Mouse (Mus musculus) thymus, postnatal 36 days (tissue): ENCODE data around the gene Slc35b1.

ENCODE experiments used
- DNase-seq, 2 experiments: peaks; one replicate each; pipeline ENCODE4 v3.0.0; 2022; ENCODE audit warnings: mixed read lengths in 2 of 2

The Slc35b1 gene

DNA sequence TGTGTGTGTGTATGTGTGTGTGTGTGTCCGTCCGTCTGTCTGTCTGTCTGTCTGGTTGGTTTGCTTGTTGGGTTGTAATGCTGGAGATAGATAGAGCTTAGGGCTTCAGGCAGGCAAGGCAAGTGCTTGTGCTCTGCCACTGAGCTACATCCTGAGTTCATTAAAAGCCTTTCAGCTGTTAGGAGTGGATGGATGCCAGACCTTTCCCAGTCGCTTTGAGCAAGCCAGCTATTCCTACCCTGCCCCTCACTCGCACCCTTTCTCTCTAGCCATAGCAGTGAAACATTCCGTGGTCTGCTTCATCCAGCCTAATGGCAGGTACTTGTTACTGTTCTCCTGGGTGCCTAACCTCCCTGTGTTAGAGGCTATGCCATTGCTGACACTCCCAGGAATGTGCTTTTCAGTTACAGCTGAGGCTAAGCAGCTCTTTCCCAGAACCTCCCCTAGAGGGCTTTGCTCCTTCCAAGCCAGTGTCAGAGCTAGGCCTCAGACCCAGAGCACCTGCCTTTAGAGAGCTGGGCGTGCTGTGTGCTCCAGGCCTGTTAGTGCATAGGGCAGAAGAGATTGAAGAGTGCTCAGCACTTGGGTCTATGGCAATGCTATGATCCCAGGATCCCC lies 18.1 kb upstream of the Slc35b1 start:
- DNase-seq: peak; percentile 34 to 53

DNA sequence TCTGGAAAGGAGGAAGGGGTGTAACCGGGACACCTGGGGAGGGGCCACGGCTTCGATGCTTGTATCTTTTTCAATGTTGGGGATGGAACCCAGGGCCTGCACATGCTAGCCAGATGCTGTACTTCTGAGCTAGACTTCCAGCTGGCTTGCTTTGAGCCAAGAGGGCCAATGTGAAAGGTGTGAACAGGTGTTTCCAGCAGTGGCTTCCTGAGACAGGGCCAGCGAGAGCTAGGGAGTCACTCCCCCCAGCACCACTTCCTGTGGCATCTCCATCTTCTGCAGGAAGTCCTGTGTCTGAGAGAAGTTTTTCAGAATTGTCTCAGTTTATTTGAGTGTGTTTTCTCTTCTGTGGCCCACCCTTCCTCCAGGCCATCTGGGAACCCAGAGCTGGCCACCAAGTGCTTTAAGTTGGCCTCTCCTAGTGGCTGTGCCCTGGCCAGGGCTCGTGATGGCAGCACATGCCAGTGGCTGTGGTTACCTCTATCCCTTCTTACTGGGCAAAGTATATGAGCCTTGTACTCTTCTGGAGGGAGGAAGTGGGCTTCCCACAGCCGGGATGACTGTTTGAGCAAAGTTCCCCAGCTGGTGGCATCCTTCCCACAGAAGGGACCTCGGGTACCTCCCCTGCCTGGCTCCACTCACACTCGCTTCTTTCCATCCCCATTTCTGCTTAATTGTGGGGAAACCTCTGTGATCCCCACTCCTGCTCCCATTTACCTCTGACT lies 17.3 kb upstream of the Slc35b1 start:
- DNase-seq: peak; percentile 65 to 81

DNA sequence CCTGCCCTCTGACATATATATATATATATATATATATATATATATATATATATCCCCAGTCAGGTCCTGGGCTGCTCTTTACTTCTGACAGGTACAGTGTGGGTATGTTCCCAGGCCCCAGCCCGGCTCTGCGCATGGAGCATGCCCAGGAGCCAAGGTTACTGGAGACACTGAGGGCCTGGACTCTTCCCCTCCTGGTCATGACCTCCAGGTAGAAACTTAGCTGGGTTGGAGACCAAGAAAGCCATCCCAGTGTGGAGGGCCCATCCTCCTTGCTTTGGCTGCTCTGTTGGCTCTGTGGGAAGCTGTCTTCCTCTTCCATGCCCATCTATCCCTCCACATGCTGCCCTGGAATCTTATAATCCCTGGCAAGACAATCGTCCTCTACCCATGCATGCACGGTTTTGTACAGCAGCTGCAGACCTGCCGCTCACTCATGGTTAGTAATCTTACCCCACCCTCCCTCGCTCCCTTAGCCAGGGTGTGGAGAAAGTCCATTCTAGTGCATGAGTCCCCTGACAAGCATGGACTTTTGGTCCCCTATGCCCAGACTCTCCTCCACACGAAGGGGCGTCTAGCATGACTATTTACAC lies 16.2 kb upstream of the Slc35b1 start:
- DNase-seq: no peak

DNA sequence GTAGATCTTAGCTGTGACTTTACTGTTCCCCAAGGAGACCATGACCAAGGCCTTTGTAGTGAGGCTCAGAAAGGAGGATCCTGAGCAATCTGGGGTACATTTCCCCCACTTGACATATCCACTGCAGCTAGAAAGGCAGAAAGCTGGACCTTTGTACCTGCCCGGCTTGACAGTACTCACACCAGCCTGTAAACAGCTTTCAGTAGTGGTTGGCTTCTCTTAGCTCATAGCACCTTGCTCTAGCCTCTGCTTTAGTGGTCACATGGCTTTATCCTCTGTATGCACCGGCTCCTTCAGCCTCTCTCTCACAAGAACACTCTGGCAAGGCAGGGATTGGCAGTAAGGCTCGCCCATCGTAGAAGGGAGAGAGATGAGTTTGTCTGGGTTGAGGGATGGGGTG lies 15.6 kb upstream of the Slc35b1 start:
- no peak for DNase-seq

DNA sequence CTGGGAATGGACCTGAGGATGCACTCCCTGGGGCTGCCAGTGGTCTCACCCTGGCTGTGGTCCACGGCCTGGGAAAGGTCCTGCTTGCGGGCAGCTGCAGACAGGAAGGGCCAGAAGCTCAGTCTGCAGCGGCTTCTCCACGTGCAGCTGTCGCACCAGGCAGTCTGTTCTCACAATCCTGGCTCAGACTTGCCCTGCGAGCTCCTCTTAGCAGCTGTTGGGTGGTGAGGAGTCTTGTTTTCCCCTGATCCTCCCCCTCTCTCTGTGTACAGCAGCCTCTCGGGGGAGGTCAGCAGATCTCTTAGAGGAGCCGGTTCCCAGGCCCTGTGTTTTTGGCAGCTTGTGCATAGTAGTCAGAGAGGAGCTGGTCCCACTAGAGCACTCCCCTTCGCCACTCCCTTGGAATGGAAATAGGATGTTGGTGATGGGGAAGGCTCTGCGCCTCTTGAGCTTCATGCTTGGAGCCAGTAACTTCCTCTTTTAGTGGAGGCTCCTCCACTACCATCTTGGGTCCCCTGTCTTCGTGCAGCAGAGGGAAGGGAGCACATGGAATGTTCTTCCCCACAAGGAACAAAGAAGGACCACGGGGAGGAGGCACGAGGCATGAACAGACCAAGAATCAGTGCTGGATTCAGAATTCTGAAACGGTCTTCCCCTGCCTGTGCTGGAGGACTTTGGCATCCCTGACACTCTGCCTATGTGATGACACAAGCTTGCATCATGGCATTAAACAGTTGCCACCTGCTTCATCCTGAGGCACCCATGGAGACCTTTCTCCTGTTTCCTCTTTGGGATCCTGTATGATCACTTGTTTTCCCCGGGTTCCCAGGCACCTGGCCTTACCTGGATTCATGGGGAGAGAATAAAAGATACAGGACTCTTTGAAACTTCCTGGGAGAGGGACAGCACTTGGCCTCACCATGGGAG lies 14.3 kb upstream of the Slc35b1 start:
- peak; percentile 33 to 52 for DNase-seq

DNA sequence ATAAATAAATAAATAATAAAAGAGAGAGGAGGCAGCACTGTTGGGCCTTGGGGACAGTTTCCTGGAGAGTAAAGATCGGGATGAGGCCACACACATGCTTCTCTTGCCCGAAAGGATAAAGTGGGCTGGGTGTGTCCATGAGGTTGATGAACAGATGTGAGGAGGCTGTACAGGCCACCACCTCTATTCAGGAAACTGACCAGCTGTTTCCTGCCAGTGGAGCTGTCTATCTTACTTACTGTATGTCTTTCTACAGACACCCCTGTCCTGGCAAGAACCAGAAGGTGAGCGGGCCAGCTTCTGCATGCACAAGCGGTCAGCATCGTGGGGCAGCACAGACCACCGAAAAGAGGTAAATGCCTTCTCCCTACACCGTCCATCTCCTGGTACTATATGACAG lies 13.3 kb upstream of the Slc35b1 start:
- no peak for DNase-seq

DNA sequence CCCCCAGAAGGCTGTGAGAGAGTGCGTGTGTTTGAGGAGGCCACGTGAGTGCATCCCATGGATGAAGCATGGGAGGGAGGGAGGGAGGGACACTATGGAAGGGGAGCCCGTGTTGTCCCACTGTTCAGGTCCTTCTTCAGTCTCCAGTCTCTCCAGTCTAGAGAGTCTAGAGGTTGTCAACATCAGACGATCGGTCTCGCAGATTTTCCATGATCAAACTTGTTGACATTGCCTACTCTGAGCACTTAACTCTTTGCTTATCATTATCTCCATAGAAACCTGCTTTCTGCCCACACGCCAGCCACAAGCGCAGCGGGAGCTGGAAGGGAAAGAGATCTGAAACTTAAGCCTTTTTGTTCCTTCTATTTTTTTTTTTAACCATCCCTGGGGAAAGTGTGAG lies 5.6 kb upstream of the Slc35b1 start:
- DNase-seq: no peak

DNA sequence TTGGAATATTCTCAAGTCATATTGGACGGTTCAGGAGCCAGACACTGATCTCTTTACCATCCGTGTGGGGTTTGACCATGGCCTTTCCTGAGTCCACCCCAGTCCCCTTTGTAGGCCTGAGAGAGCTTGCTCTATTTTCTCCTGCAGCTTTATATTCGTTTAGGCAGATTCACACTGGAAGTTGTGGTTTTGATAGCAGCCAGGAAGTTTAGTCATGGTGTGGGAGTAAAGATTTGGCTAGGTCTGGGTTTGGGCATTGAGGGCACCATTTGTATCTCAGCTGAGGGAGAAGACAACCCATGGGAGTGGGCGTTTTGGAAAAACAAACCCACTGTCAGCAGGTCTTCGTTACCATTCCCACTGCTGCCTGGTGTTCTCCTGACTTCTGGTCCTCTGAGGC lies 4.9 kb upstream of the Slc35b1 start:
- no peak for DNase-seq

DNA sequence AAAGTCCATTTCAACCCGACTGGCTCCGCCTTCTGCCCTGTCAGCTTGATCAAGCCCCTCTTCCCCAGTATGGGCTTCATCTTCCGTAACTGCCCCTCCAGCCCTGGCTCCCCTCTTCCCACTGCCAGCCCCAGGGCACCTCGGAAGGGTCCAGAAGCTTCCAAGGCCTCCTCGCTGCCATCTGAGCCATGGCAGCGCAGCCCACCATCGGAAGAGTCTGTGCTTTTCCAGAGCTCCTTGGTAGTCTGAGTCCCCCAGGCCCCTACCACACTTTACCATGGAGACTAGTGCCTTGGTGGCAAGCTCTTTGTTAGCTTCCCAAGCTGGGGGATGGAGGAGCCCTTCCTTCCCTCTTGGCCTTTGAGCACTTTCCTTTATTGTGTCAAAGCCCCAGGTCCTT lies 3.8 kb upstream of the Slc35b1 start:
- DNase-seq: no peak

DNA sequence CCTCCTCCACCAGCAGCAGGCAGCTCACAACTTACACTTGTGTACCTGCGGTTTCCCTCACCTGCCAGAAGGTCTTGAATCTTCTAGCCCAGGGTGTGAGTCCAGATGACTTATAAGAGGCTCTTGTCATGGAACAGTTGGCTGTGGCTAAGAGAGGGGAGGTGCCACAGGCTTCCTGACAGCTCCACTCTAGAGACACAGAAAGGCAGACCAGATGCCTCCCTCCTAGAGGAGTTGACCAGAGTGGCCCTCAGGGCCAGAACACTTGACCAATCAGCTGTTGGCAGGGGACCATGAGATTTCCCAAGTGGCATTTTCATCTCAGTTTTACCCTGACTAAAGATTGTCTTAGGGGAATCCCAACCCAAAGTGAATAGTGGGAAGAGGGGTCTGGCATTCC lies 3.3 kb upstream of the Slc35b1 start:
- no peak for DNase-seq

DNA sequence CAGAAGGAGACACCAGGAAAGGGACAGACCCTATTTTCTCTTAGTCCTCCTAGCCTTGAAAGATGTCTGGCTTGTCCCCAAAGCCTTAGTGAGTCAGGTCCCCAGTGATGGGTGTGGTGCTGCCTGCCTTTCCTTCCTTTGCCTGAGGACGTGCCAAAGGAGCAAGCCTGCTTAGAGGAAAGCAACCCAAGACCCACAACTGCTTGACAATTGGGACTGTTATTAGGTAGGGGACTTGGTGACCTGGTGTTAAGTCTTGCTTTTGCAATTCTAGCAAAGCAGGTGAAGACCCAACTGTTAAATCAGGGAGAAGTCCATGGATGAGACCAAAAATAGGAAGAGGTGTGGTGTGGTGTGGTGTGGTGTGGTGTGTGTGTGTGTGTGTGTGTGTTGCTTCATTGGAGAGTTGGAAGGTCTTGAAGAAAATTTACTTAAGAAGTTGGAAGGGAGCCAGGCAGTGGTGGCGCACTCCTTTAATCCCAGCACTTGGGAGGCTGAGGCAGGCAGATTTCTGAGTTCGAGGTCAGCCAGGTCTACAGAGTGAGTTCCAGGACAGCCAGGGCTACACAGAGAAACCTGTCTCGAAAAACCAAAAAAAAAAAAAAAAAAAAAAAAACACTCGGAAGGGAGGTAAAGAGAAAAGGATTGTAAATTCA lies 1.0 kb upstream of the Slc35b1 start:
- no peak for DNase-seq

DNA sequence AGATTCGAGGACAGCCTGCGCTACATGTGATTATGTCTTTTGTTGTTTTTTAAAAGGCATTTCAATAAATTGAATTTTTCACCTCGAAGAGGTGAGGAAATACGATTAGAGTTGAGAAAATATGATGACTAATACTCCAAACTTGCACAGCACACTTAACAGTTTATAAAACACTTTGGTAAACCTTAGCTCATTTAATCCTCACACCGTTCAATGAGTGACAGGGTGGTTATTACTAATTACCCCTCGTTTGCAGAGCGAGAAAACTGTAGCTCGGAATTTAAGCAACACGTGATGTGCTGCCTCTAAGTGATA lies 531 bp upstream of the Slc35b1 start:
- DNase-seq: no peak

DNA sequence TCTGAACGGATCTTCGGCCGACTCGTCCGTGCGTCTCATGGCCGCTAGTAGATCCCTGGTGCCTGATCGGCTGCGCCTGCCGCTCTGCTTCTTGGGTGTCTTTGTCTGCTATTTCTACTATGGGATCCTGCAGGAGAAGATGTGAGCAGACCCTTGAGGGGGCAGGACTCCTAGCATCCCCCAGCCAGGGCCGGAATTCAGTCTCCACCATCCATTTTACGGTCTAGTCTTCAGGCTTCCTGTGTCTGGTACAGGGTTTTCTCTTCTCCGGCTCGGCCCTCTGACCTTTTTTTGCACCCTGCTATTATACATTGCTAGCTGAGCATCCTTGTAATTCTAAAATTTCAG lies 455 bp downstream of the Slc35b1 start:
- no peak for DNase-seq

DNA sequence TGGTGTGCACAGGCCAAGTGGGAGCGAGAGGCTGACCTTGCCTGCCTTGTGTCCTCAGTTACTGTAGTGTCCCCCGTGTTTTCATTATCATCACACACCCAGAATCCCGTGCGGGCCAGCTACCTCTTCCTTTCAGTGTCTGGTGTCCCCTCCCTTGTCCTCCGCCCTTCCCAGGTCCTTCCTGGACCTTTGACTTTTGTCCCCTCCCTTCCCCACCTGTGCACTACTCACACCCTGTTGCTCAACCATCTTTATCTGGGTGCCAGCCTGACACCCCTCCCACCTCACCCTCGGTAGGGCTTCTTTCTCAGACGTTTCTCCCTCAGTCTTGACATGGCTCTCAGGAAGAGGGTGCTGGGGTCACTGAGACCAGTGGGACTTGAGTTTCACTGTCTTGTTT lies 2.9 kb downstream of the Slc35b1 start:
- DNase-seq: no peak

DNA sequence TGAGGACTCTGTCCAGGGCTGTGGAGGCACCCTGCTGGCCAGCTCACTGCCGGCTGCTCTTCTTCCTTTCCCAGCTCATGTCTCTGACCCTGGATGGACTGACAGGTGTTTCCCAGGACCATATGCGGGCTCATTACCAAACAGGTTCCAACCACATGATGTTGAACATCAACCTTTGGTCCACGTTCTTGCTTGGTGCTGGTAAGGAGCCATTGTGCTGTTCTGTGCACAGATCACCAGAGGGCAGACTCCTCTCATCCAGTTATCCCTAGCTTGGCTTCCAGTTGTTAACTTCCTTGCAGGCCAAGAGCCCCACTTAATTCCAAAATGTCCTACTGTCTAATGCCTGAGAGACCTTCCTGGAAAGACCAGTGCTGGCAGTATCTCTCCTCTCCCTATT lies 4.5 kb downstream of the Slc35b1 start:
- no peak for DNase-seq

DNA sequence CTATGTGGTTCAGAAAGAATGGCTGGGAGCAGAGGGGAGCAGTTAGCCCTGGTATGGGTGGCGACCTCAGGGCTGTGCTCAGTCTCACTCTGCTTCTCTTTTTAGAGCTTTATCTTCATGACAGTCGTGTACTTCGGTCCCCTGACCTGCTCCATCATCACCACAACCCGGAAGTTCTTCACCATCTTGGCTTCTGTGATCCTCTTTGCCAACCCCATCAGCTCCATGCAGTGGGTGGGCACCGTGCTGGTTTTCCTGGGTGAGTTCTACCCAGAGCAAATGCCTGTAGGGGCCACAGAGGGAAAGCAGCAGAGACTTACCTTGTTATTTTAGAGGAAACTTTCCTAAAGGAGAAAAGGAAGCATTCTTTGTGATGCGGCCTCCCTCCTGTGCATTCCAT lies 5.9 kb downstream of the Slc35b1 start:
- no peak for DNase-seq

DNA sequence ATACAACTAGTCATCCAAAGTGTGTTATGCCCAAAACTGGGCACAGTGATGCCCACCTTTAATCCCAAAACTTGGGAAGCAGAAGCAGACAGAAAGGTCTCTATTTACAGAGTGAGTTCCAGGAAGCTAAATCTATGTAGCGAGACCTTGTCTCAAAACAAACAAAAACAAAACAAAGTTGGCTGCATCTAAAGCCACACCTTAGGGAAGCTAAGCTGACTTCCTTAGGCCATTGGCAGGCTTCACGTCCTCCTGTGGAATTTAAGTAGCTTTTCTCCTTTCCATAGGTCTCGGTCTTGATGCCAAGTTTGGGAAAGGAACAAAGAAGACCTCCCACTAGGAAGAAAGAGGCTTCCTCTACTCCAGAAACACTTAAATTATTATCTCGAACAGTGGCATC lies 6.7 kb downstream of the Slc35b1 start:
- DNase-seq: no peak

DNA sequence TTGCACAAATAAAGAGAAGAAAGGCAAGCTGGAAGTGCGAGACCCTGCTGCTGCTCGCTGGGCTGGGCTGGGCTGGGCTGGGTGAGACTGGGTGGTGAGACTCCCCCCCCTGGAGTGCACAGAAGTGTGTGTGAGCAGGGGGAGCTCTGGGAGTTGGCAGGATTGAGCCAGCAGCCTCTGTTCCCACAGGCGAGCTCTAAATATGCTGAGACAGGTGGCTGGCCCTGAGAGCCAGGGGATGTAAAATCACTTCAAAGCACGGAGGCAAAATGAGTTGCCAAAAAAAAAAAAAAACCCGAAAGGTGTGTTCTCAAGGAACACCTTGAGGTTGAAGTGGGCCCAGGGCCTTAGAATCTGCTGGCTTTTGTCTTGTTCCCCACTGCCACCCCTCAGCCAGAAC lies 7.3 kb downstream of the Slc35b1 start:
- DNase-seq: no peak

DNA sequence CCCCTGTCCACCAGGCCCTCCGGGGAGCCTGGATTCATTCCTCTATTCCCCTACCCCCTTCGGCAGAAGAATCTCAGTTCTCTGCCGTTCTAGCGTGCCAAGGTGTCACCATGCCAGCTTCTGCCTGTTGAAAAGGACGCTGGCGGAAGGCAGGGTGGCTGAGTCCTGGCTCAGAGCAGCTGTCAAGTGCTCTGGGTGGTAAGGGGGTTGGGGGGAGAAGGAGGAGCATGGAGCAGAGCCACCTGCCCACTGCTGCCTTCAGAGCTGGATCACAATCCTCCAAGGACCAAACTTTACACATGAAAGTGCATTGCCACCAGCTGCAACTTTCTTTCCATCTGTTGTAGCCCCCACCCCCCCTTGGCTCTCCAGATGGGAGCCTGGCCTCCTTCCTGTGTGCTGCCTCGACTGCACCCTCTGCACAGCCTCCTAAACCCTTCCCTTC lies 7.8 kb downstream of the Slc35b1 start:
- peak; percentile 49 to 72 for DNase-seq

DNA sequence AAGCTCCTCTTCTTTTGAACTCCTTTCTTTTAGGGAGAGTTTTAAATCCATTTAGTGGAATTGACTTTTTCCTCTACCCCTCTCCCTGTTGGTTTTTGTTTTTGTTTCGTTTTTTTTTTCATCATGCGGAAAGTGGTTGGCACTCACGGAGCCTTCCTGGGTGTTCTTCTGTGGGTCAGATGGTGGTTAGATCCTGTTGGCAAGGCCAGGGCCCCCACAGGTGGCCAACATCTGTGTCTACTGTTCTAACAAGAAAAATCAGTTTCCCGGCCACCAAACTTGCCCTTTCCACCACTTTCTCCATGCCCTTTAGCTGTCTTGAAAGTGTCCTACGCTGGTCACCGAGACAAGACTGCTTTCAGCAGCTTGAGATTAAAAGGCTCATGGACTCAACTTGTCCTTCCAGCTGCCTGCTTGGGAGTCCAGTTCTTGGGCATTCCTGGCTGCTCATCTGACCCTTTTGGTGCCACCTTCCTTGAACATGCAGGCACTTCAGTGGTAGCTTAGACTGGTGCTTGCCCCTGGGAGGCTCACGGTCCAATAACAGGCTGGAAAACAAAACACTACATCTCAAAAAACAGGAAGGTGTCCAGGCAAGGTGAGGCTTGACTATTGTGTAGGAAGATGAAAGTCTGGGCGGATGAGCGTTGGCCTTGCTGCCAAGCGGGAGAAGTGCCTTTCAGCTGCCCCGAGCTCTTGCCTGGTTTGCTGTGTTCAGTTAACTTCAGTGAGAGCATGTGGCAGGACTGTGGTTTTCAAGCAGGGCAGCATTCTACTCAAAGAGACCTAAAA lies 8.4 kb downstream of the Slc35b1 start:
- DNase-seq: peak; percentile 44 to 47

DNA sequence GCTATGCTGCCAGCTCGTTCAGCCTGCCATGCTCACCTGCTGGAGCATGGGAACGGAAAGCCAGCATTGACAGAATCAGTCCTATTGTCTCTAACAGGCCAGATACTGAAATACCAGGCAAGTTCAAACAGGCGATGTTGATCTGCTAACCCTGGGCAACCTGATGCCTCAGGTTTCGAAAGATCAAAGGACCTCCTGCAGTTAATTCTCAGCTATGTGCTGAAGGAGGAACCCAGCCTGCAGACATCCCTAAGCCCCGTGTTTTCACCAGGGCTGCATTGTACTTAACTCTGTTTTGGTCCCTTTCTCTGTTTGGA lies 9.0 kb downstream of the Slc35b1 start:
- no peak for DNase-seq

DNA sequence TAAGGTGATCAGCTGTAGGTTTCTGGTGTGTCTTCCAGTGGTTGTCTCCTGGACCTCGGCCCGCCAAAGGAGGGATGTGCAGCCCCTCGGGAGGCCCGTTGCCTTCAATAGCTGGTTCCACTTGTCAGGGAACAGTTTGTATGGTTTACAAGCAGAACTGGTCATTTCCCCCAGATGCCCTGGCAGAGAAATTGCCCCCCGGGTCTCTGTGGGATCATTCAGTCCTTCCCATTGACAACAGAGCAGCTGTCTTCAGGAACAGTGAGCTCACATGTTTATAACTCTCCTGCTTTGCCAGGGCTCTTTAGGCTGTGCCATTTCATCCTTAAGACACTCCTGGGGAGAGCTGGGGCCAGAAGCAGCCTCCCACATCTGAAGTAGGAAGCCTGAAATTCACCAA lies 9.6 kb downstream of the Slc35b1 start:
- no peak for DNase-seq
